Mouse (Mus musculus) heart, adult 9 months (tissue): ENCODE measurements at regions not wholly inside any gene's neighbourhood (a gene's known extent, or its start where the extent isn't known, plus 50 kb on each side); places are given as distances from the start of the nearest gene placed in this dataset.

Source experiments
- DNase-seq, 2 experiments: peaks; one replicate each; pipeline ENCODE4 v3.0.0; 2022; ENCODE audit warnings: low spot score in 2 of 2

GRCm38 (mm10) chr4:71226653-71227052 is 531.1 kb downstream of the Gm11232 start:
- DNase-seq = no peak

- no peak for DNase-seq
These were observed 539.7 kb downstream of the Gm11232 start for GRCm38 (mm10) chr4:71218060-71218459.

GRCm38 (mm10) chr4:71187801-71188200 is 570.0 kb downstream of the Gm11232 start:
- no peak for DNase-seq

- no peak for DNase-seq
These were observed 580.1 kb downstream of the Gm11232 start for GRCm38 (mm10) chr4:71177661-71178060.

- DNase-seq = no peak
These were observed 592.0 kb downstream of the Gm11232 start for GRCm38 (mm10) chr4:71165802-71166201.

GRCm38 (mm10) chr4:71131670-71132317 is 597.0 kb upstream of the Megf9 start:
- DNase-seq = no peak

GRCm38 (mm10) chr4:71130946-71131669 is 596.3 kb upstream of the Megf9 start:
- no peak for DNase-seq

GRCm38 (mm10) chr4:71129306-71129705 is 594.5 kb upstream of the Megf9 start:
- DNase-seq = no peak
